Comparison of ENCODE assay signal across 15 mouse cellular contexts in the genomic region with DNA sequence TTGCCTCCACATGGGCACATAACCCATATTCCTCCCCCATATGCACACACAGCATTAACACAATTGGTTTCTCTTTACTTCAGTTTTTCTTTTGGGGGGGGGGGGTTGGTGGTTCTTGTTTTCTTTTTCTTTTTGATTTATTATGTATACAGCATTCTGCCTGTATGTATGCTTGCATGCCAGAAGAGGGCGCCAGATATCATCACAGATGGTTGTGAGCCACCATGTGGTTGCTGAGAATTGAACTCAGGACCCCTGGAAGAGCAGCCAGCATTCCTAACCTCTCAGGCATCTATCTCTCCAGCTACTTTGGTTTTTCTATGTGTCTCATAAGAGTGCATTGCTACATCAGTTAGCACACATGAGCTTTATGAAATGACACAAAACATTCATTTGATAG.
DNase-seq lines count a peak whose midpoint lies in the region; ATAC-seq and TF ChIP-seq lines count a peak whose summit lies in the region.
"Had no signal": no experiment of that assay in that cellular context is flagged by ENCODE, and none has a peak within 500 bp of the region (broad histone marks: within the 10 kb centered on the region; RNA-seq: fewer than 3 reads in every experiment).

No protein-coding gene starts in this region.

- H3K36me3 ChIP-seq in E14TG2a.4 (ENCODE audit: insufficient read depth, low read length) = peaks cover 4% of the 10 kb centered on the region

- H3K27ac ChIP-seq in layer of hippocampus, adult 2 months = no peak overlapping the region
- H3K27ac ChIP-seq: neural tube, embryonic 12.5 days had no signal

- no peaks in the 10 kb centered on the region for H3K9me3 ChIP-seq in E14TG2a.4 (ENCODE audit: low read length)
- H3K9me3 ChIP-seq: neural tube, embryonic 12.5 days had no signal

- peak; percentile 62 for DNase-seq in CD4-positive, CD25-positive, alpha-beta regulatory T cell, adult 2 months (ENCODE audit: low read depth, low spot score)
- DNase-seq in layer of hippocampus, adult 2 months (ENCODE audit: low spot score in 2 of 2) = no peak
- no peak for DNase-seq in layer of hippocampus, postnatal 14 days (ENCODE audit: low spot score in 2 of 2)
- peak; percentile 2 for DNase-seq in c-Kit-positive CD71-positive TER-119-negative erythroid progenitor cells, embryonic 14.5 days (ENCODE audit: low read depth)
- DNase-seq in testis, postnatal 10 days (ENCODE audit: low spot score) = no peak
- DNase-seq in adrenal gland, postnatal 10 days = no peak
- DNase-seq: adrenal gland, adult 8-10 months; heart, postnatal 14 days; kidney, postnatal 25 days; left cerebral cortex, postnatal 4 days had no signal

- H3K4me1 ChIP-seq in E14TG2a.4 (replicated peaks; ENCODE audit: low read depth, low read length) = no peaks in the 10 kb centered on the region
- H3K4me1 ChIP-seq: neural tube, embryonic 12.5 days had no signal

- H3K4me3 ChIP-seq in layer of hippocampus, adult 2 months = no peak overlapping the region
- H3K4me3 ChIP-seq in E14TG2a.4 (replicated peaks; ENCODE audit: low read length) = no peak overlapping the region
- H3K4me3 ChIP-seq: neural tube, embryonic 12.5 days had no signal

- peak; percentile 38 for TF ChIP-seq CTCF in layer of hippocampus, adult 2 months (conservative IDR thresholded peaks at IDR 0.05)
- TF ChIP-seq CTCF in E14TG2a.4 (conservative IDR thresholded peaks at IDR 0.05; ENCODE audit: low read length) = peak; percentile 37

- no peaks in the 10 kb centered on the region for H3K27me3 ChIP-seq in E14TG2a.4 (ENCODE audit: insufficient read depth, low read length)
- H3K27me3 ChIP-seq: neural tube, embryonic 12.5 days had no signal

- no peak for ATAC-seq in CD4-positive, CD25-positive, alpha-beta regulatory T cell, adult 4 months
- ATAC-seq: inflammation-experienced regulatory T-cells, adult 6 months; midbrain, embryonic 16.5 days had no signal

Comparison
In these comparisons a context has a peak if more than half of its experiments do, and no peak if none do; other contexts are left out.
1. DNase-seq: peak in CD4-positive, CD25-positive, alpha-beta regulatory T cell, adult 2 months (single experiment) and c-Kit-positive CD71-positive TER-119-negative erythroid progenitor cells, embryonic 14.5 days (single experiment); none in layer of hippocampus, adult 2 months (0 of 2), layer of hippocampus, postnatal 14 days (0 of 2), testis, postnatal 10 days (single experiment) and adrenal gland, postnatal 10 days (single experiment).